Mouse (Mus musculus): ENCODE data around the gene Plekha1. TPM values are rescaled to one million over a fixed set of nuclear protein-coding genes. Genes with fewer than 3 reads are reported as not detected.

Plekha1 gene
- polyA plus RNA-seq, 1 experiment: 107 TPM

GRCm38 (mm10) chr7:130838658-130839025, 26.9 kb upstream of the Plekha1 start:
- peaks cover 29% of the 10 kb centered on the region for H3K4me1 ChIP-seq (ENCODE audit: control insufficient read depth, insufficient read depth, low read length)
- WGBS: 28% methylated on average over 3 of the region's 3 CpGs
- H3K27ac ChIP-seq (ENCODE audit: insufficient read depth, low read length): peak overlapping the region; percentile 78; the same call in 1 of the 2 replicates
- H3K4me3 ChIP-seq (replicated peaks; ENCODE audit: insufficient read depth, low read depth, low read length): no peak overlapping the region
- no peak for DNase-seq
- H3K27me3 ChIP-seq (ENCODE audit: control insufficient read depth, insufficient read depth, low read length): no peaks in the 10 kb centered on the region
- no peak for TF ChIP-seq POLR2A (IDR thresholded peaks at IDR 0.05; ENCODE audit: borderline replicate concordance, insufficient read depth, low read length)
- TF ChIP-seq CTCF (IDR thresholded peaks at IDR 0.05; ENCODE audit: borderline replicate concordance, insufficient read depth, low read depth, low read length): no peak

- WGBS: 96% methylated on average over 12 of the region's 12 CpGs
- DNase-seq: no peak
- H3K27ac ChIP-seq (ENCODE audit: insufficient read depth, low read length): no peak overlapping the region
- H3K4me1 ChIP-seq (ENCODE audit: control insufficient read depth, insufficient read depth, low read length): peaks cover 29% of the 10 kb centered on the region
- no peaks in the 10 kb centered on the region for H3K27me3 ChIP-seq (ENCODE audit: control insufficient read depth, insufficient read depth, low read length)
- TF ChIP-seq CTCF (IDR thresholded peaks at IDR 0.05; ENCODE audit: borderline replicate concordance, insufficient read depth, low read depth, low read length) (no peak), POLR2A (IDR thresholded peaks at IDR 0.05; ENCODE audit: borderline replicate concordance, insufficient read depth, low read length) (no peak)
- H3K4me3 ChIP-seq (replicated peaks; ENCODE audit: insufficient read depth, low read depth, low read length): no peak overlapping the region
Observed at GRCm38 (mm10) chr7:130839380-130840100, 26.0 kb upstream of the Plekha1 start.

GRCm38 (mm10) chr7:130847164-130847718, 18.3 kb upstream of the Plekha1 start:
- Histone ChIP-seq H3K27ac (ENCODE audit: insufficient read depth, low read length) (no peak overlapping the region), H3K27me3 (ENCODE audit: control insufficient read depth, insufficient read depth, low read length) (no peaks in the 10 kb centered on the region), H3K4me1 (ENCODE audit: control insufficient read depth, insufficient read depth, low read length) (no peaks in the 10 kb centered on the region), H3K4me3 (replicated peaks; ENCODE audit: insufficient read depth, low read depth, low read length) (no peak overlapping the region)
- WGBS: 90% methylated on average over 17 of the region's 17 CpGs
- DNase-seq: no peak
- TF ChIP-seq POLR2A (IDR thresholded peaks at IDR 0.05; ENCODE audit: borderline replicate concordance, insufficient read depth, low read length): no peak
- no peak for TF ChIP-seq CTCF (IDR thresholded peaks at IDR 0.05; ENCODE audit: borderline replicate concordance, insufficient read depth, low read depth, low read length)

GRCm38 (mm10) chr7:130854684-130855292, 10.8 kb upstream of the Plekha1 start:
- no peaks in the 10 kb centered on the region for H3K27me3 ChIP-seq (ENCODE audit: control insufficient read depth, insufficient read depth, low read length)
- H3K27ac ChIP-seq (ENCODE audit: insufficient read depth, low read length): no peak overlapping the region
- no peak overlapping the region for H3K4me3 ChIP-seq (replicated peaks; ENCODE audit: insufficient read depth, low read depth, low read length)
- peaks cover 13% of the 10 kb centered on the region for H3K4me1 ChIP-seq (ENCODE audit: control insufficient read depth, insufficient read depth, low read length)
- DNase-seq: no peak
- TF ChIP-seq POLR2A (IDR thresholded peaks at IDR 0.05; ENCODE audit: borderline replicate concordance, insufficient read depth, low read length): no peak
- TF ChIP-seq CTCF (IDR thresholded peaks at IDR 0.05; ENCODE audit: borderline replicate concordance, insufficient read depth, low read depth, low read length): no peak
- 90% methylated on average over 4 of the region's 4 CpGs for WGBS

DNA sequence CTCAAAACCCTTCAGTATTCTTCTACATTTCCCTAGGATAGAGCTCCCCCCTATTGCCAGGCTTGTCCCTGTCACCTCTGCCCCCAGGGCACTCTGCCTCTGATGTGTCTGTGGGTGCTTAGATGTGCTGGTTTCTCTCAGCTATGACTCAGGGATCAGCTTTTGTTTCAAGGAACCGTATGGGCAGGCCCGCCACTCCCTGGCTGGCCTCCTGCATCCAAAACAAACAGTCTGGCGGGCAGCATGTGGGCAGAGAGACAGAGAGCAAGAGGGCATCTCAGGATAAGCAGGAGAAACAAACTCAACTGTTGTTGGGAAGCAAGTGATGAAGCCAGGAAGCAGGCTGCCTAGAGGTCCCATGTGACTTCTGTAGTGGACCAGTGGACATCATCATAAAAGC, 9.9 kb upstream of the Plekha1 start:
- peaks cover 16% of the 10 kb centered on the region for H3K4me1 ChIP-seq (ENCODE audit: control insufficient read depth, insufficient read depth, low read length)
- whole genome bisulfite sequencing: 3% methylated on average over 3 of the region's 3 CpGs
- H3K27me3 ChIP-seq (ENCODE audit: control insufficient read depth, insufficient read depth, low read length): no peaks in the 10 kb centered on the region
- H3K4me3 ChIP-seq (replicated peaks; ENCODE audit: insufficient read depth, low read depth, low read length): no peak overlapping the region
- peak; percentile 74 to 81 for DNase-seq
- peak overlapping the region; percentile 31; the same call in 1 of the 2 replicates for H3K27ac ChIP-seq (ENCODE audit: insufficient read depth, low read length)
- TF ChIP-seq CTCF (IDR thresholded peaks at IDR 0.05; ENCODE audit: borderline replicate concordance, insufficient read depth, low read depth, low read length) (no peak), POLR2A (IDR thresholded peaks at IDR 0.05; ENCODE audit: borderline replicate concordance, insufficient read depth, low read length) (no peak)

DNA sequence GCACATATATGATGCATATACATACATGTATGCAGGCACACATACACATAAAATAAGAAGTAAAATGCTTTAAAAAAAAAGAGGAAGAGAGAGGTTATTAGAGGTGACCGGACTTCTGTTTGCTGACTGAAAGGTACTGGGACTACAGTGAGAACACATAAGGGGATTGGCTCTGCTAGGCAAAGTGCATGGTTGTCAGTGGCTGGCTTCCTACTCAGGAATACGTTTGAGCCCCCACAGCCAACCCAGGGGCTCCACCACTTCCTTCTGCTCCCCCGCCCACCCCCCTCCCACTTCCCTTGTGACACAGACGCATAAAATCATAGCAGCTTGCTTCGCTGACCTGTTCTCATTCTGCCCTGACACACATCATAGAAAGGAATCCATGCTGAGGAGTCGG, 7.6 kb upstream of the Plekha1 start:
- DNase-seq: no peak
- 76% methylated on average over 6 of the region's 6 CpGs for WGBS
- Histone ChIP-seq H3K27me3 (ENCODE audit: control insufficient read depth, insufficient read depth, low read length) (no peaks in the 10 kb centered on the region), H3K4me1 (ENCODE audit: control insufficient read depth, insufficient read depth, low read length) (peaks cover 16% of the 10 kb centered on the region), H3K27ac (ENCODE audit: insufficient read depth, low read length) (no peak overlapping the region), H3K4me3 (replicated peaks; ENCODE audit: insufficient read depth, low read depth, low read length) (no peak overlapping the region)
- TF ChIP-seq POLR2A (IDR thresholded peaks at IDR 0.05; ENCODE audit: borderline replicate concordance, insufficient read depth, low read length): no peak
- no peak for TF ChIP-seq CTCF (IDR thresholded peaks at IDR 0.05; ENCODE audit: borderline replicate concordance, insufficient read depth, low read depth, low read length)

GRCm38 (mm10) chr7:130859926-130860325, 5.6 kb upstream of the Plekha1 start:
- Histone ChIP-seq H3K27me3 (ENCODE audit: control insufficient read depth, insufficient read depth, low read length) (no peaks in the 10 kb centered on the region), H3K4me3 (replicated peaks; ENCODE audit: insufficient read depth, low read depth, low read length) (no peak overlapping the region), H3K27ac (ENCODE audit: insufficient read depth, low read length) (no peak overlapping the region), H3K4me1 (ENCODE audit: control insufficient read depth, insufficient read depth, low read length) (peaks cover 15% of the 10 kb centered on the region)
- WGBS: 56% methylated on average over 5 of the region's 5 CpGs
- no peak for DNase-seq
- TF ChIP-seq CTCF (IDR thresholded peaks at IDR 0.05; ENCODE audit: borderline replicate concordance, insufficient read depth, low read depth, low read length) (no peak), POLR2A (IDR thresholded peaks at IDR 0.05; ENCODE audit: borderline replicate concordance, insufficient read depth, low read length) (no peak)

DNA sequence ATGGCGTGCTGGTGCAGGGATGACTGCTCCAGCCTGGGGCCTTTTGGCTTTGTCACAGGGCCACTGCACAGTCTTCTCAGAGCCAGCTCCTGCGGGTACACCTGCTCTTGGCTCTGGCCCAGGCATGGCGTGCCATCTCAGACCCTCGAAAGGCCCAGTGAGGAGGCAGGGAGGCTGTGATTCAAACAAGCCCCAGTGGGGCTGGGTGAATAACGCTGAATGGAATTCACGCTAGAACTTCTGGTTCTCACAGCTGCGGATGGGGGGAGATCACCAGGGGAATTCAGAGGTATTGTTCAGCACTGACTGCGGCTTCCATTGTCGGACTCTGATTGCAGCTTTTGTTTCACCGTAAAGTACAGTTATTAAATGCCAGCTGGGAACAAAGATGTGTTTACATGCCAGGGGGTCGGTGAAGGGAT, 4.8 kb upstream of the Plekha1 start:
- no peak for DNase-seq

More for the DNA sequence above, 4.8 kb upstream of the Plekha1 start:
- Histone ChIP-seq H3K4me3 (replicated peaks; ENCODE audit: insufficient read depth, low read depth, low read length) (no peak overlapping the region), H3K27me3 (ENCODE audit: control insufficient read depth, insufficient read depth, low read length) (no peaks in the 10 kb centered on the region), H3K4me1 (ENCODE audit: control insufficient read depth, insufficient read depth, low read length) (peaks cover 7% of the 10 kb centered on the region), H3K27ac (ENCODE audit: insufficient read depth, low read length) (no peak overlapping the region)
- WGBS: 40% methylated on average over 11 of the region's 11 CpGs
- TF ChIP-seq POLR2A (IDR thresholded peaks at IDR 0.05; ENCODE audit: borderline replicate concordance, insufficient read depth, low read length) (no peak), CTCF (IDR thresholded peaks at IDR 0.05; ENCODE audit: borderline replicate concordance, insufficient read depth, low read depth, low read length) (no peak)

Measured in cerebellum, adult 2 months (tissue).